Mouse (Mus musculus): Measurements from ENCODE around the gene Zxdc. TPM values are rescaled to one million over a fixed set of nuclear protein-coding genes. Genes with fewer than 3 reads are reported as not detected.

Zxdc gene
- polyA plus RNA-seq, 1 experiment from 2014 or later, result 9.9 TPM

- ATAC-seq (ENCODE audit: insufficient number of reproducible peaks, insufficient read depth, low FRiP score, low TSS enrichment, low read depth), result peak; percentile 73; the same call in 1 of the 2 replicates
- under 1% methylated on average over 31 of the region's 31 CpGs for whole genome bisulfite sequencing
- Histone ChIP-seq H3K9me3 (no peaks in the 10 kb centered on the region), H3K9ac (replicated peaks) (peak within 1 kb of the TSS; percentile 58), H3K36me3 (no peaks in the 10 kb centered on the region), H3K27me3 (peaks cover 19% of the 10 kb centered on the region), H3K4me3 (replicated peaks) (peak within 1 kb of the TSS; percentile 43), H3K4me2 (peak within 1 kb of the TSS; percentile 91), H3K27ac (no peak within 1 kb of the TSS), H3K4me1 (replicated peaks) (peaks cover 12% of the 10 kb centered on the region)
These were observed 59.2 kb downstream of the Zxdc start, which contains the start of gene Cfap100 for GRCm38 (mm10) chr6:90428380-90428974. Gene Cfap100 (minus strand): TSS chr6:90428797.

GRCm38 (mm10) chr6:90429911-90430310 is 60.6 kb downstream of the Zxdc start:
- Histone ChIP-seq H3K9ac (replicated peaks) (no peak overlapping the region), H3K27me3 (peaks cover 19% of the 10 kb centered on the region), H3K4me3 (replicated peaks) (no peak overlapping the region), H3K27ac (no peak overlapping the region), H3K9me3 (no peaks in the 10 kb centered on the region), H3K36me3 (no peaks in the 10 kb centered on the region), H3K4me1 (replicated peaks) (peaks cover 12% of the 10 kb centered on the region), H3K4me2 (no peak overlapping the region)
- no peak for ATAC-seq (ENCODE audit: insufficient number of reproducible peaks, insufficient read depth, low FRiP score, low TSS enrichment, low read depth)
- 84% methylated on average over 14 of the region's 14 CpGs for WGBS

DNA sequence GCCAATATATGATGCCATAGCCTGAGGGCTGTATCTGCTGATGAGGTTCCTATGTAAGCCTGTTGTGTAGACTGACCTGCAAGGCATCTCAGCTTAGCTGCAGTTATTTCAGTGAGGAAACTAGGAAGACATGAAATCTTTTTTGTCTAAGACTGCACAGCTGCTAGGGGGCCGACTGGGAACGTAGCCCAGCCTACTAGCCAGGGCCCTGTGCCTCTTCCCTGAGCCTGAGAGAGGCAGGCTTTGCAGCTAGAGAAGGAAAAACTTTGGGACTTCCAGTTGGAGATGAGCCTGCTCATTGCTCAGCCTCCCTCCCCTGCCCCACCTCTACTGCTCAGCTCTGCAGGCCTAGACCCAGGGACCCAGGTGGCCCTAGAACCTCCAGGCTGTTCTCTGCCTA is 62.2 kb downstream of the Zxdc start:
- H3K9me3 ChIP-seq, result no peaks in the 10 kb centered on the region
- H3K27ac ChIP-seq, result no peak overlapping the region
- H3K9ac ChIP-seq (replicated peaks), result no peak overlapping the region
- H3K27me3 ChIP-seq, result peaks cover 18% of the 10 kb centered on the region
- H3K36me3 ChIP-seq, result no peaks in the 10 kb centered on the region
- ATAC-seq (ENCODE audit: insufficient number of reproducible peaks, insufficient read depth, low FRiP score, low TSS enrichment, low read depth), result no peak
- H3K4me3 ChIP-seq (replicated peaks), result no peak overlapping the region
- 85% methylated on average over 2 of the region's 2 CpGs for WGBS
- H3K4me2 ChIP-seq, result no peak overlapping the region
- peaks cover 12% of the 10 kb centered on the region for H3K4me1 ChIP-seq (replicated peaks)

GRCm38 (mm10) chr6:90434687-90435086 is 65.4 kb downstream of the Zxdc start:
- 66% methylated on average over 3 of the region's 3 CpGs for WGBS
- Histone ChIP-seq H3K4me2 (no peak overlapping the region), H3K4me3 (replicated peaks) (no peak overlapping the region), H3K27ac (no peak overlapping the region), H3K4me1 (replicated peaks) (no peaks in the 10 kb centered on the region), H3K36me3 (no peaks in the 10 kb centered on the region), H3K27me3 (peaks cover 4% of the 10 kb centered on the region; the same call in 1 of the 2 replicates), H3K9me3 (no peaks in the 10 kb centered on the region), H3K9ac (replicated peaks) (no peak overlapping the region)
- ATAC-seq (ENCODE audit: insufficient number of reproducible peaks, insufficient read depth, low FRiP score, low TSS enrichment, low read depth), result no peak

- 16% methylated on average over 11 of the region's 11 CpGs for WGBS
- H3K9me3 ChIP-seq, result no peaks in the 10 kb centered on the region
- H3K27me3 ChIP-seq, result peaks cover 4% of the 10 kb centered on the region; the same call in 1 of the 2 replicates
- H3K27ac ChIP-seq, result no peak overlapping the region
- H3K4me3 ChIP-seq (replicated peaks), result no peak overlapping the region
- no peaks in the 10 kb centered on the region for H3K4me1 ChIP-seq (replicated peaks)
- no peaks in the 10 kb centered on the region for H3K36me3 ChIP-seq
- H3K4me2 ChIP-seq, result no peak overlapping the region
- ATAC-seq (ENCODE audit: insufficient number of reproducible peaks, insufficient read depth, low FRiP score, low TSS enrichment, low read depth), result peak; percentile 68; the same call in 1 of the 2 replicates
- no peak overlapping the region for H3K9ac ChIP-seq (replicated peaks)
These were observed 65.9 kb downstream of the Zxdc start for GRCm38 (mm10) chr6:90435195-90435618.

GRCm38 (mm10) chr6:90436192-90436907 is 67.1 kb downstream of the Zxdc start:
- ATAC-seq (ENCODE audit: insufficient number of reproducible peaks, insufficient read depth, low FRiP score, low TSS enrichment, low read depth), result no peak
- Histone ChIP-seq H3K27ac (no peak overlapping the region), H3K9ac (replicated peaks) (no peak overlapping the region), H3K4me3 (replicated peaks) (no peak overlapping the region), H3K9me3 (no peaks in the 10 kb centered on the region), H3K27me3 (peaks cover 4% of the 10 kb centered on the region; the same call in 1 of the 2 replicates), H3K4me1 (replicated peaks) (no peaks in the 10 kb centered on the region), H3K36me3 (no peaks in the 10 kb centered on the region), H3K4me2 (no peak overlapping the region)
- WGBS, result 82% methylated on average over 10 of the region's 10 CpGs

- H3K27ac ChIP-seq, result no peak overlapping the region
- no peak for ATAC-seq (ENCODE audit: insufficient number of reproducible peaks, insufficient read depth, low FRiP score, low TSS enrichment, low read depth)
- H3K4me2 ChIP-seq, result no peak overlapping the region
- H3K9me3 ChIP-seq, result no peaks in the 10 kb centered on the region
- no peak overlapping the region for H3K9ac ChIP-seq (replicated peaks)
- no peaks in the 10 kb centered on the region for H3K4me1 ChIP-seq (replicated peaks)
- 90% methylated on average over 3 of the region's 3 CpGs for WGBS
- H3K4me3 ChIP-seq (replicated peaks), result no peak overlapping the region
- no peaks in the 10 kb centered on the region for H3K36me3 ChIP-seq
- peaks cover 4% of the 10 kb centered on the region; the same call in 1 of the 2 replicates for H3K27me3 ChIP-seq
These were observed 67.7 kb downstream of the Zxdc start for GRCm38 (mm10) chr6:90437041-90437440.

DNA sequence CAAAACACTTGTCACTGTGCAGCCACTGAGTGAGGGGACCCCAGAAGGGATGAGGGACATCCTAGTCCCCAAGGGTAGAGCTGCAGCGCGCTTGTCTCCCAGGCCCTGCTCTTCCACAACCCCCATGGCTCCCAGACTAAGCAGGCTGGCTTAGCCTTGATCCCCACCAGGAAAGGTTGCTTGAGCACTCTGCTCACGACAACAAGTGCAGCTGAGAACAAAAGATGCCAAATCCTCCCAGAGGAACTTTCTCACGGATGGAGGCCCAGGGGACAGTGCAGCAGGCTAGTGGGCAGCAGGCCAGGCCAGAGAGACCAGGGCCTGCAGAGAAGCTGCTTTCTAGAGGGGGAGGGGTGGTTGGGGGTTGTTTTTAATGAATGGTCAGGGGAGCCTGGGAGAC is 77.6 kb downstream of the Zxdc start:
- Histone ChIP-seq H3K9me3 (no peaks in the 10 kb centered on the region), H3K27ac (no peak overlapping the region), H3K9ac (replicated peaks) (0 out of 2 replicates have a peak overlapping the region, but pooled peaks have one; percentile 37), H3K4me1 (replicated peaks) (no peaks in the 10 kb centered on the region), H3K27me3 (0 out of 2 replicates have a peak, but pooled peaks cover 3% of the 10 kb centered on the region), H3K4me3 (replicated peaks) (no peak overlapping the region), H3K36me3 (no peaks in the 10 kb centered on the region), H3K4me2 (no peak overlapping the region)
- no peak for ATAC-seq (ENCODE audit: insufficient number of reproducible peaks, insufficient read depth, low FRiP score, low TSS enrichment, low read depth)
- WGBS, result 67% methylated on average over 4 of the region's 4 CpGs

GRCm38 (mm10) chr6:90450179-90450578 is 80.9 kb downstream of the Zxdc start:
- no peak for ATAC-seq (ENCODE audit: insufficient number of reproducible peaks, insufficient read depth, low FRiP score, low TSS enrichment, low read depth)
- 29% methylated on average over 7 of the region's 7 CpGs for WGBS
- Histone ChIP-seq H3K36me3 (no peaks in the 10 kb centered on the region), H3K27ac (no peak overlapping the region), H3K9me3 (no peaks in the 10 kb centered on the region), H3K4me1 (replicated peaks) (no peaks in the 10 kb centered on the region), H3K4me3 (replicated peaks) (no peak overlapping the region), H3K9ac (replicated peaks) (no peak overlapping the region), H3K4me2 (no peak overlapping the region), H3K27me3 (0 out of 2 replicates have a peak, but pooled peaks cover 3% of the 10 kb centered on the region)

- no peak overlapping the region for H3K9ac ChIP-seq (replicated peaks)
- 71% methylated on average over 5 of the region's 5 CpGs for WGBS
- no peaks in the 10 kb centered on the region for H3K36me3 ChIP-seq
- ATAC-seq (ENCODE audit: insufficient number of reproducible peaks, insufficient read depth, low FRiP score, low TSS enrichment, low read depth), result no peak
- H3K4me3 ChIP-seq (replicated peaks), result no peak overlapping the region
- H3K27ac ChIP-seq, result no peak overlapping the region
- H3K27me3 ChIP-seq, result 0 out of 2 replicates have a peak, but pooled peaks cover 3% of the 10 kb centered on the region
- no peak overlapping the region for H3K4me2 ChIP-seq
- H3K9me3 ChIP-seq, result no peaks in the 10 kb centered on the region
- H3K4me1 ChIP-seq (replicated peaks), result no peaks in the 10 kb centered on the region
These were observed 81.4 kb downstream of the Zxdc start for GRCm38 (mm10) chr6:90450697-90451096.

- Histone ChIP-seq H3K27me3 (0 out of 2 replicates have a peak, but pooled peaks cover 3% of the 10 kb centered on the region), H3K27ac (no peak overlapping the region), H3K36me3 (no peaks in the 10 kb centered on the region), H3K9ac (replicated peaks) (no peak overlapping the region), H3K9me3 (no peaks in the 10 kb centered on the region), H3K4me3 (replicated peaks) (no peak overlapping the region), H3K4me1 (replicated peaks) (no peaks in the 10 kb centered on the region), H3K4me2 (no peak overlapping the region)
- no peak for ATAC-seq (ENCODE audit: insufficient number of reproducible peaks, insufficient read depth, low FRiP score, low TSS enrichment, low read depth)
- WGBS, result 84% methylated on average over 5 of the region's 5 CpGs
These were observed 82.2 kb downstream of the Zxdc start for GRCm38 (mm10) chr6:90451512-90451911.

Measured in limb, embryonic 12.5 days (tissue).